Mouse (Mus musculus) spleen, postnatal 0 days (tissue): ENCODE data around the gene Pclaf. TPM values are rescaled to one million over a fixed set of nuclear protein-coding genes. Genes with fewer than 3 reads are reported as not detected.

Source experiments
- polyA plus RNA-seq: library from polyadenylated mRNA; unstranded; fragments of >200 nt; fragmentation: Nextera tagmentation; extraction: Ambion mirVana; gene quantifications from 2 replicates; pipeline ENCODE4 v1.2.1, GENCODE M21; 2015

The Pclaf gene
- 178 and 205 TPM in 2 replicates for polyA plus RNA-seq

GRCm38 (mm10) chr9:65890143-65890628 is at the start of gene Pclaf:
TSS of gene Pclaf (plus strand) at chr9:65890237.

GRCm38 (mm10) chr9:65908394-65909300 is 18.6 kb downstream of the Pclaf start, which contains the start of the genes Trip4 and Csnk1g1:
TSS of gene Trip4 (minus strand) at chr9:65908794.
TSS of gene Csnk1g1 (plus strand) at chr9:65908924.

Other genes with a start within 250 kb of the Pclaf start
- 102 and 124 TPM in 2 replicates for gene Oaz2, start 222.2 kb upstream of the Pclaf start, polyA plus RNA-seq
- gene Zfp609, start 62.7 kb upstream of the Pclaf start, polyA plus RNA-seq, result 2.4 and 2.7 TPM in 2 replicates
- gene Trip4, start 18.6 kb downstream of the Pclaf start, polyA plus RNA-seq, result 12.5 and 13.9 TPM in 2 replicates
- gene Csnk1g1, start 18.7 kb downstream of the Pclaf start, polyA plus RNA-seq, result 7.4 and 9.8 TPM in 2 replicates
- gene Ppib, start 170.0 kb downstream of the Pclaf start, polyA plus RNA-seq, result 299 and 306 TPM in 2 replicates
- 28.3 and 31.8 TPM in 2 replicates for gene Snx22, start 179.5 kb downstream of the Pclaf start, polyA plus RNA-seq
- gene Snx1, start 236.3 kb downstream of the Pclaf start, polyA plus RNA-seq, result 76.5 and 76.8 TPM in 2 replicates
- 203 and 210 TPM in 2 replicates for gene Ciao2a, start 236.4 kb downstream of the Pclaf start, polyA plus RNA-seq